Mouse (Mus musculus) adipocyte (in vitro differentiated cells): ENCODE measurements around the gene Tex33.
A peak's percentile ranks its signal among the peaks of the same experiment; 100 is the strongest.
"Not testable (repeated sequence)": the region's sequence is repeated elsewhere in the genome, so short reads cannot be mapped to it uniquely, and the experiment has no call there.

Experiments used
- DNase-seq: peaks from one replicate; pipeline ENCODE4 v3.0.0-alpha.2; 2016; ENCODE audit warnings: low spot score

The Tex33 gene

GRCm38 (mm10) chr15:78374204-78374603 lies 21.5 kb downstream of the Tex33 start:
- no peak for DNase-seq

GRCm38 (mm10) chr15:78372796-78373195 lies 22.9 kb downstream of the Tex33 start:
- no peak for DNase-seq

GRCm38 (mm10) chr15:78369641-78370040 lies 26.1 kb downstream of the Tex33 start:
- DNase-seq, result no peak

- DNase-seq, result peak; percentile 26
Observed at GRCm38 (mm10) chr15:78368926-78369346, 26.8 kb downstream of the Tex33 start.

GRCm38 (mm10) chr15:78367811-78368210 lies 27.9 kb downstream of the Tex33 start:
- DNase-seq, result no peak

GRCm38 (mm10) chr15:78366875-78367274 lies 28.8 kb downstream of the Tex33 start:
- DNase-seq, result no peak

GRCm38 (mm10) chr15:78365916-78366315 lies 29.8 kb downstream of the Tex33 start:
- DNase-seq, result no peak

GRCm38 (mm10) chr15:78355548-78355947 lies 40.2 kb downstream of the Tex33 start:
- no peak for DNase-seq

GRCm38 (mm10) chr15:78354958-78355357 lies 40.8 kb downstream of the Tex33 start:
- DNase-seq, result peak; percentile 78

GRCm38 (mm10) chr15:78351586-78352165 lies 44.0 kb downstream of the Tex33 start:
- peak; percentile 73 for DNase-seq

- DNase-seq, result no peak
Observed at GRCm38 (mm10) chr15:78344567-78344966, 51.1 kb downstream of the Tex33 start.

- DNase-seq, result no peak
Observed at GRCm38 (mm10) chr15:78343683-78344082, 52.0 kb downstream of the Tex33 start.

GRCm38 (mm10) chr15:78340919-78341318 lies 54.8 kb downstream of the Tex33 start:
- not testable (repeated sequence) for DNase-seq

- DNase-seq, result peak; percentile 67
Observed at GRCm38 (mm10) chr15:78339627-78340423, 55.9 kb downstream of the Tex33 start.

GRCm38 (mm10) chr15:78334380-78334779 lies 61.3 kb downstream of the Tex33 start:
- no peak for DNase-seq

- DNase-seq, result no peak
Observed at GRCm38 (mm10) chr15:78332981-78333380, 62.7 kb downstream of the Tex33 start.

- DNase-seq, result no peak
Observed at GRCm38 (mm10) chr15:78331523-78332340, 64.0 kb downstream of the Tex33 start.

GRCm38 (mm10) chr15:78330706-78331105 lies 65.0 kb downstream of the Tex33 start:
- DNase-seq, result no peak

GRCm38 (mm10) chr15:78329972-78330371 lies 65.7 kb downstream of the Tex33 start:
- DNase-seq, result not testable (repeated sequence)

- DNase-seq, result no peak
Observed at GRCm38 (mm10) chr15:78328520-78329097, 67.1 kb downstream of the Tex33 start.
